Mouse (Mus musculus): Measurements from ENCODE around the gene Spock2.

DNA sequence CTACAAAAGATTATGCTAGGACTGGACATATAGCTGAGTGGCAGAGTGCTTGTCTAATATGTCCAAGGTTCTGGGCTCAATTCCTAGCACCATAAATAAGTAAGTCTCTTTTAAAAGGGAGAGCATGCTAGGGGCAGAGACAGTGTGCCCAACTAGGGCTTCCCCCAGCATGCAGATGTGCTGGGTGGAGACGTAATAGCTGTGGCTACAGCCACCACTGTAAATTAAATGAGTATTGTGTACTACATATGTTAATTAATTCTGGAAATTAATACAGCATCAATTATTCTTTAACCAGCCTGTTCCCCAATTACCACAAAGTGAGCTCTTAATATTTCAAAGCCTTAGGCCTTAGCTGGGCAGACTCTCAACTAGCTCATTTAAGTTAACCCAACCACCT lies 58.9 kb downstream of the Spock2 start:
- TF ChIP-seq POLR2A (IDR thresholded peaks at IDR 0.05; ENCODE audit: borderline replicate concordance, low read depth, low read length), result no peak
- no peak for TF ChIP-seq CTCF (IDR thresholded peaks at IDR 0.05; ENCODE audit: low read depth, low read length)

All from bone marrow macrophage, adult 2 months (primary cell).